Mouse (Mus musculus) urinary bladder, adult 18-20 months (tissue): ENCODE measurements at regions not wholly inside any gene's neighbourhood (a gene's known extent, or its start where the extent isn't known, plus 50 kb on each side); places are given as distances from the start of the nearest gene placed in this dataset.
"Not testable (repeated sequence)": the region's sequence is repeated elsewhere in the genome, so short reads cannot be mapped to it uniquely, and the experiment has no call there.

Source experiments
- DNase-seq, 2 experiments: peaks; one replicate each; pipeline ENCODE4 v3.0.0; 2022; ENCODE audit warnings: low spot score in 2 of 2, mixed read lengths in 2 of 2

GRCm38 (mm10) chrX:166809165-166809564 is 223.6 kb upstream of the Egfl6 start:
- DNase-seq: no peak

- no peak for DNase-seq
Measured at GRCm38 (mm10) chrX:166808207-166808606, 222.7 kb upstream of the Egfl6 start.

- no peak for DNase-seq
Measured at GRCm38 (mm10) chrX:166805957-166806356, 220.4 kb upstream of the Egfl6 start.

- no peak for DNase-seq
Measured at GRCm38 (mm10) chrX:166805480-166805879, 220.0 kb upstream of the Egfl6 start.

- no peak for DNase-seq
Measured at GRCm38 (mm10) chrX:166803246-166803645, 217.7 kb upstream of the Egfl6 start.

- DNase-seq: no peak
Measured at GRCm38 (mm10) chrX:166801017-166801416, 215.5 kb upstream of the Egfl6 start.

- DNase-seq: no peak
Measured at GRCm38 (mm10) chrX:166795651-166796050, 210.1 kb upstream of the Egfl6 start.

GRCm38 (mm10) chrX:166789031-166789430 is 203.5 kb upstream of the Egfl6 start:
- no peak for DNase-seq

- not testable (repeated sequence) for DNase-seq
Measured at GRCm38 (mm10) chrX:166787137-166787536, 201.6 kb upstream of the Egfl6 start.

- DNase-seq: no peak
Measured at GRCm38 (mm10) chrX:166785615-166786014, 200.1 kb upstream of the Egfl6 start.

- DNase-seq: no peak
Measured at GRCm38 (mm10) chrX:166783377-166783776, 197.9 kb upstream of the Egfl6 start.

- no peak for DNase-seq
Measured at GRCm38 (mm10) chrX:166779334-166780092, 194.0 kb upstream of the Egfl6 start.

GRCm38 (mm10) chrX:166773408-166773854 is 187.9 kb upstream of the Egfl6 start:
- DNase-seq: no peak

- peak in 1 of 2 experiments; percentile 14 for DNase-seq
Measured at GRCm38 (mm10) chrX:166766991-166767390, 181.5 kb upstream of the Egfl6 start.

GRCm38 (mm10) chrX:166765647-166766046 is 180.1 kb upstream of the Egfl6 start:
- no peak for DNase-seq

GRCm38 (mm10) chrX:166762098-166762497 is 176.6 kb upstream of the Egfl6 start:
- no peak for DNase-seq

GRCm38 (mm10) chrX:166757152-166757551 is 171.6 kb upstream of the Egfl6 start:
- no peak for DNase-seq

GRCm38 (mm10) chrX:166754967-166755654 is 169.6 kb upstream of the Egfl6 start:
- DNase-seq: no peak

- no peak for DNase-seq
Measured at GRCm38 (mm10) chrX:166749055-166749679, 163.6 kb upstream of the Egfl6 start.

- no peak for DNase-seq
Measured at GRCm38 (mm10) chrX:166731354-166731753, 145.8 kb upstream of the Egfl6 start.

GRCm38 (mm10) chrX:166728622-166728928 is 143.1 kb upstream of the Egfl6 start:
- DNase-seq: no peak

GRCm38 (mm10) chrX:166727823-166728621 is 142.5 kb upstream of the Egfl6 start:
- no peak for DNase-seq
